Mouse (Mus musculus) activated CD4-positive, CD25-positive, alpha-beta regulatory T cell, adult 4 months (primary cell): ENCODE data around the gene Cep170b. TPM values are rescaled to one million over a fixed set of nuclear protein-coding genes. Genes with fewer than 3 reads are reported as not detected.

Experiments used
- ATAC-seq: one replicate; pipeline ENCODE4 v1.8.0; 2017
- polyA plus RNA-seq, 2 experiments: library from polyadenylated mRNA; unstranded; fragments of 100-300 nt; shearing (Covaris generic); gene quantifications; one replicate each; pipeline ENCODE4 v1.2.1; 2017

Cep170b gene
- 1 to 10 TPM; 2.3 to 2.5 TPM for polyA plus RNA-seq

DNA sequence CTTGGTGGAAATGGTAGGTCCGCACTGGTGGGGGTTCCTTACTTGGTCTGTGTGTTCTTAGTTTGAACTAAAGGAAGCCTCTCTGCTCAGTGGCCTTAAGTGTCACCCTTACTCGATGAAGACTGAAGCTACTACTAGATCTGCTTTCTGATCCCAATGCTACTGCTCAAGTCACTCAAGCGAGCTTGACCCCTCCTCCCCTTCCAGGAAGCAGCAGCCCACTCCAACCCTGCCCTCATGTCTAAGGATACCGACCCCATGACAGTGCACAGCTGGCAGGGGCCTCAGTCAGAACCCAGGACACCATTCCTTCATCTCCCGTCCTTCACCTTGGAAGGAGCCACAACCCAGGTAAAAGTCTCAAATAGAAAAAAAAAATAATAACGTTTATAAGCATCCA lies at the start of gene Cep170b:
Gene Cep170b, plus strand, starts transcription at position 240 of the 400 bp plus-strand sequence.
- ATAC-seq = no peak

DNA sequence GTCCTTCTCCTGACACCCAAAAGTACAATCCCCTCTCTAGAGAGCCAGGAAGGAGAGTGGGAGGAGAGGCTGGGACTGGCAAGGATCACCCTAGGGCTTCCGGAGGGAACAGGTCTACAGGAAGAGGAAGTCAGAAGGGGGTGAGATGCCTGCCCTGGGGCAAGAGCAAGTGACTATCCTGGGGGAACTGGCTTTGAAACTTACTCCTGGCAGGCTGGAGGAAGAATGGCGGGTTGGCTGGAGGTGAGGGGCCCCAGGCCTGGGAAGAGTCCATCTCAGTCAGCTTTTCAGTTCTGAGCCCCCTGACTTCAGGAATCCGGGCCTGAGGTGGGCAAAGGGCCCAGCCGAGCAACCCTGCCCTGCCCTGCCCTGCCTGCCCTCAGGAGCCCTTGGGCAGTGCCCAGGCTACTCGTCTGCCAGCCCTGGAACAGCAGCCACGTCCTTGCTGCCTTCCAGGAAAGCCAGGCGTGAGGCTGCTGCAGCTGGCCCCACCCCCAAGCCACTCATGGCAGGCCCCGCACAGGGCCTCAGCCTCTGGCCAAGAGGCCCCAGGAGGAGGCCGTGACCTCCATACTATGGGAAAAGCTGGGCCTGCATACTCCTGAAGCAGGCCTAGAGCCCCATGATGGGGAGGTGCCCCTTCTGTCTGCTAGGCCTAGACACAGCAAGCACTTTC lies 49.4 kb upstream of the Cep170b start:
- no peak for ATAC-seq

DNA sequence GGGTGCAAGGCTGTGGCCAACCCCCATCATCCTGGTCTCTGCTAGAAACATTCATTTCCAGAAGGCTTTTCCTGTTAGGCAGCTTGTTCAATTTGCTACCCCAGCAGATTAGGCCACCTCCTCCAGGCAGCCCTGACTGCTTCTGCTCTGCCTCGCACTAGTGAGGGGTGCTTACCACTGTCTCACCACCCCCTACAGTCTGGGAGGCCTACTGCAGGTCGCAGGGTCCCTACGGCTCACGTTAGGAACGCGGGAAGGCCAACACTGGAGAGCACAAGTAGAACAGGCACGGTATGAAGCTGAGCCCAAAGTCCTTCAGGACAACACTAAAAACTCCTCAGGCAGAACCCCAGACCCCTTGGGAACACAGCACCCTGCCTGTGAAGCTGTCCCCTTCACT lies 48.4 kb upstream of the Cep170b start:
- no peak for ATAC-seq

DNA sequence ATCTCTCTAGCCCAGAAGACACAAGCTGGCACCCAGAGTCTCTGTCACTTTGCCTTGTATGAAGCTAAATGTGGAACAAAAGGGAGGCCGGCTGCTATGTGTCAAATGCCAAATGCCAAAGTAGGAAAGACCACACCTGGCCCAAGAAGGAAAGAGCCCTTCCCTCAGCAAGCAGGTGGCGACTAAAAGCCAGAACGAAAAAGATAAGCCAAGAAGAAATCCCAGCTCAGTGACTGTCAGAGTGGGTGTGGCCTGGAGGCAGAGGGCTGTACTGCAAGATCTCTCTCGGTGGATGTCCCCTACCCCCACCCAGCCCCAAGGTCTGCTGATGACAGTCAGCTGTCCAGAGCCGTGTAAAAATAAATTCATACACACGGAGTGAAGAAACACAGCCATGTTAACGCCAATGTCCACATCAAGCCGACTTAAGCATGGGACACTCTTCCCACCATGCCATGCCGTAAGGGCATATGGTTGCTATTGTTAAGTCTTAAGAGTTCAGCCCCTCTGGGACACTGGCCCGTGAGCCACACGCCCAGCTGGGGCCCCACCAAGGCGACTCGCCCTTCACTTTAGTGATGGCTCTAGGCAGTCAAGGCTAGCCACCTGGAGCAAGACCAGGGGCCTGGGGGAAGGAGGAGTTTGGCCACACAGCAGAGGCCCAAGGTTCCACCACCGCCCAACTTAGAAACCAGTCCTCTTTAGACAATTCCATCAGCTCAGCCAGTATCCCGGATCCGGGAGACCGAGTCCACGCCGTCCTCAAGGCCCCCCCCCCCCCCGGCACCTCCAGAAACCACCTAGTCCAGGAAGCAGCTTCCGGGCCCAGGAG lies 47.3 kb upstream of the Cep170b start:
- ATAC-seq = no peak

DNA sequence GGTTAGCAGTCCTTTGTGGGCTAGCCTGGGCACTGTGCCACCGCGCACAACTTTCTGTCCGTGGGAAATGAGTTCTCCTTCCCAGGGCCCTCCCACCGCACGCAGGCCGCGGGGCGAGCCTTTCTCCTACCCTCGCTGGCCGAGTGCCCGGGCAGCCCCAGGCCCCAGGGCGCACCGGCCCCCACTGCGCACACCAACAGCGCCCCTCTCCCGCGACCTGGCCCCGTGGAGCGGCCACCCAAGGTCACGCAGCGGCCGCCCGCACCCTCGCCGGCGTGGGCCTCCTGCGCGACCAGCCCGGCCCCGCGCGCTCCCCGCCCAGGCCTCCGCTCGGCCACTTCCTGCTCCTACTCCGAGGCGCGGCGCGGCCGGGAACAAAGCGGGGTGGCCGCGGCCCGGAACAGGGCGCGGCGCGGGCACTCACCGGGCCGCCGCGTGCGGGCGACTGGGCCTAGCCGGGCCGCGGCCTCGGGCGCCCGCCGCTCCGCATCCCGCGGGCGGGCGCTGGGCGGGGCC lies 46.6 kb upstream of the Cep170b start:
- peak; percentile 26 for ATAC-seq

DNA sequence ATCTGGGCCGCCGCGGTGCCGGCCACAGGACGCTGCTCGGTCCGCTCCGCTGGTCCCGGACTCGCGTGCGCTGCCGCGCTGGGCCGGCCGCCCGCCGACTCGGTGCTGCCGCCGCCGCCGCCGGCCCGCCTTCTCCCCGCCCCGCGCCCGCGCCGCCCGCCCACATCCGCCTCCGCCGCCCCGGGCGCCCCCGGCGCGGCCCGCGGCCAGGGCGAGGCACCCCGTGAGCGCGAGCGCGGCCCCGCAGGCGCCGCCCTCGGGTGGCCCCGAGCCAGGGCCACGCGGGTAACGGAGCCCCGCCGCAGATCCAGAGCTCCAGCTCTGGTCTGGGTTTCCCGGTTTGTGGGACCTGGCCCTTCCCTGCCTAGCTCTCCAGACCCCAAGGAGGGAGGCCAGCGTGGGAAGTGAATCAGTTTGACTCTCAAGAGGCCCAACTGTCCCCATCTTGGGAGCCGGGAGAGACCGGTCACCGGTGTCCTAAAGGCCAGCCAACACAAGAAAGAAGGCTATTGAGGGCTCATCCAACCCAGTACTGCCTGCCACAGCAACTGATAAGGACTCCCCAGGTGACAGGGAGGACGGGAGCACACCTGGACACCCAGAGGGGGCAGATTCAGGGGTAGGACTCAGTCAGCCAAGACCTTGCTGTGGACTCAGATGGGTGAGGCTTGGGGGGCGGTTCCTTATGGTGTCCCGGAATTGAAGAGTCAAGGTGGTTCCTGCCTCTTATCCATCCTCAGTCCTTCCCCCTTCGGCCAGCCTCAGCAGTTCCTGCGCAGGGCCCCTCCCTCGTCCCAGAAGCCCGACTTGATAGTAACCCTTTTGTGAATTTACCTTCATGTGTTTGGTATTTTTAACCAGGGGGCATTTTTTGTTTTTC lies 45.9 kb upstream of the Cep170b start, which contains the start of gene Akt1:
Gene Akt1, minus strand, starts transcription at position 753 of the 880 bp plus-strand sequence.
- peak; percentile 41 for ATAC-seq

DNA sequence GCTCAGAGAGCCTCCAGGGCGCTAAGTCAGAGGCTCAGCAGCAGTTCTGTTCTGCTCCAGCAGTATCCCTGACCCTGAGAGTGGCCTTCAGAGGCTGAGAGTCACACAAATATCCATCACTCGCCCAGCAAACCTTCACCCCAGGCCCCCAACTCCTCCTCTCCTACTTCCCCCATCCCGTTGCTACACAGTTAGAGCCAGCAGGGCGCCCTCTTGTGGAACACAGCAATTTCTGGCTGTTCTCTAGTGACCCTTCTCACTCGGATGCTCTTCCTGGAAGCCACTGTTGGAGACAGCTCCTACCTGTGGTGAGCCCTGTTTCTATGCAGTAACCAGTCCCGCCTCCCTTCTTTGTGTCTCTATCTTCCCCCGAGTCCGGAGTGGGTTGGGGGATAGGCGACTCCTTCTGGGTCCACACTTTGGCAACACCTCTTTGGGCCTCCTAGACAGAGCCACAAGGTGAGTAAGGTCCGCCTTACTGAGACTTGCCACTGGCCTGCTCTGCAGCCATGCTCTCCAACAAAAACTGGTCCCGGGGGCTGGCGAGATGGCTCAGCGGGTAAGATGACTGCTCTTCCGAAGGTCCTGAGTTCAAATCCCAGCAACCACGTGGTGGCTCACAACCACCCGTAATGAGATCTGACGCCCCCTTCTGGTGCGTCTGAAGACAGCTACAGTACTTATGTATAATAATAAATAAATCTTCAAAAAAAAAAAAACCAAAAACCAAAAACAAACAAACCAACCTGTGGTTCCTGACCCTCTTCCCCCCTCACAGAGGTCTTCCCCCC lies 44.8 kb upstream of the Cep170b start:
- ATAC-seq = peak; percentile 70

DNA sequence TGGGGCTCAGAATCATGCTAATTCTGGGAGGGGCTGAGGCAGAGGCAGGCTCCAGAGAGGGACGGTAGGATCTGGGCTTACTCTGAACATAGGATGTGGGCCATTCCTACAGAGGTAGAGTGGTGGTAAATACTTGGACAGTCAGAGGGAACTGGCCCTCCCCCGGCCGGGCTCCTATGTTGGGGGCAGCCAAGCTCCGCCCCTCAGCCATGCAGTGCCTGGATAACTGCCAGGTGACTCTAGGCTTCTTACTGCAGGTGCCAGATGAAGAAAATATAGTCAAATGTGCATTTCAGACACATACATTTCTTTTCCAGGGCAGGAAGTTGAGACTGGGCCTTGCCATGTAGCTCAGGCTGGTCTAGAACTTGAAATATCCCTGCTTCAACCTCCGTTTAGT lies 43.2 kb upstream of the Cep170b start:
- ATAC-seq = no peak

DNA sequence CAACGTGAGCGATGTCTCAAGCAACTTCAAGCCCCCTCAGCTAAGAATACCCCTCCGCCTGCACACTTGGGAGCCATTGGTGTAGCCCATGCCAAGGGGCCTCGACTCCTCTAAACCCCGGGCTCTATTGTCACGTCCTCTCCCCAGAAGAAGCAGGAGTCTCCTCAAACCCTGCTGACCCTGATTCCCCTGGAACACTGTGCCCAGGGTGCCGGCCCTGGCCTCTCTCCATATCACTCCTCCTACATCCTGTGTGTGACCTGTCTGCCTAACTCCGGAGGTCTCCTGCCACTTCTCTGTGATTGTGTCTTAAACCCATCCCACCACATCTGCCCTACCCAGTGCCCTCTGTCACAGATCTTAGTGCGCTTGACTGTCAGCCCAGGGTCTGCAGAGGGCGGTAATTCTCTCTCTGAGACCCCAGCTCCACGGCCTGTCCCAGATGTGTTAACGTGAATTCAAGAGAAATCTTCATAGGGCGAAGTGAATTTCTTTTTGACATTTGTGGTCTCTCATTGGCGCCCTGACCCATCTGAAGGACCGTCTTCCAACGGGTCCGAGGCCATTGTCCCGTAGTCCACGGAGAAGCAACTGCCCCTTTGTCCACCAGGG lies 42.2 kb upstream of the Cep170b start:
- ATAC-seq = no peak

DNA sequence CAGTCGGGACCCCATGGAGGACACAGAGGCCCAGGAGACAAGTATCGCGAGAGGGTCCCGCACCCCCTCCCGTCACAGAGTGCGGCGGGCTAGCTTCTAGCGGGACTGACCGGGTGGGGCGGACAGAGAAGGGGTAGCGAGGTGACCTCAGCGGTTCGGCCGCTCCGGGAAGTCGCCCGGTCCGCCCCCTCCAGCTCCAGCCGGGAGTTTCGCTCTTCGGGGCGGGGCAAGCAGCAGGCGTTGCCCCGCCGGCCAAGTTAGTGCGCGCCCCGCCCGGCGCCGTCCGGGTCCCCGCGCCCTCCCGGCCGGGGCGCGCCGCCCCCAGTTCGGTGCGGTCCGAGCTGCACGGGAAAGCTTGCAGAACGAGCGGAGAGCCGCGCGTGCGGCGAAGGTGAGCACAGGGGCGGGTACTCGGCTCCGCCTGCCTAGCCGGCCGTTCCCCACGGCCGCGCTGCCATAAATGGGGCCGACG lies 41.7 kb upstream of the Cep170b start, which contains the start of gene Zbtb42:
Gene Zbtb42, plus strand, starts transcription at position 274 of the 472 bp plus-strand sequence.
- no peak for ATAC-seq

DNA sequence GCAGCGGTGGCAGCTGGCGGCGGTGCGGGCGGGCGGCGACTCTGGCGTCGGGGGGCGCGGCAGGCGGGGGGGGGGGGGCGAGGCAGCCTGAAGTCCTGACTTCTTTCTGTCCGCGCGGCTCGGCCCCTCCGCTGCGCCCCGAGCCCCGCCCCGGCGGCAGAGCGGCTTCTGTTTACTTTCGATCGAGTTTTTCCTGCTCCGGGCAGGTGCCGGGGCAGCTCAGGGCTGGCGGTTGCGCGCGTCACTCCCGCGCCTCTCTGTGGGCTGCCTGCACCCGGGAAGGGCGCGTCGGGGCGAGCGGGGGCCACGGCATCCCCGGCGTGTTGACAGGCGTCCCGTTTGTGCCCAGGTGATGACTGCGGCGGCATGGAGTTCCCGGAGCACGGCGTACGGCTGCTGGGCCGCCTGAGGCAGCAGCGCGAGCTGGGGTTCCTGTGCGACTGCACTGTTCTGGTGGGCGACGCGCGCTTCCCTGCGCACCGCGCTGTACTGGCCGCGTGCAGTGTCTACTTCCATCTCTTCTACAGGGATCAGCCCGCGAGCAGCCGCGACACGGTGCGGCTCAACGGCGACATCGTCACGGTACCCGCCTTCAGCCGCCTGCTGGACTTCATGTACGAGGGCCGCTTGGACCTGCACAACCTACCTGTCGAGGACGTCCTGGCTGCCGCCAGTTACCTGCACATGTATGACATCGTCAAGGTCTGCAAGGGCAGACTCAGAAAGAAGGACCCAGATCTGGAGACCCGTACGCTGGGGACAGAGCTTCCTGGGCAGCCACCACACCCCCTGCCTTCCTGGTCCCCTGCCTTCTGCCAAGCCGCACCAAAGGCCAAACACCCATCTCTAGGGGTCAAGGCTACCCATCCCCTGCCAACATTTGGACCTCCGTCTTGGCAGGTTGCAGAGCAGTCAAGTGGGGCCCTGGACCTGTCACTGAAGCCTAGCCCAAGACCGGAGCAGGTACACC lies 40.9 kb upstream of the Cep170b start:
- peak; percentile 45 for ATAC-seq

DNA sequence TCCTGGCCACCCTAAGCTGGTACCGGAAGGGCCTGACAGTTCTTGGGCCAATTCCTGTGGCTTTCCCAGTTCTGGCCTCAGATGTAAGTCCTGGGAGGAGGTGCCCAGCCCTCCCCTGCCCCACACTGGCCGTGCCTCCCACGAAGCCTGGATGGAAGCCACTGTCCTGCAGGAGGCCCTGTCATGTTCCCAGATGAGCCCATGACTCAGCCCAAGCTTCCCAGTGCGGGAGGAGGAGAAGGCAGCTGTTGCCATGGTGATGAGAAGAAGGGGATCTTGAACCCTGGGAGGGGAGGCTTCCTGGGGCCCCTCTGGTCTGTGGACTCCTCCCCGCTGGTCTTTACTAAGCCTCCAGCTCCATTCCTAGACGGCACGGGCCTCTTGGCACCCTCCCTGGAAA lies 36.9 kb upstream of the Cep170b start:
- no peak for ATAC-seq

DNA sequence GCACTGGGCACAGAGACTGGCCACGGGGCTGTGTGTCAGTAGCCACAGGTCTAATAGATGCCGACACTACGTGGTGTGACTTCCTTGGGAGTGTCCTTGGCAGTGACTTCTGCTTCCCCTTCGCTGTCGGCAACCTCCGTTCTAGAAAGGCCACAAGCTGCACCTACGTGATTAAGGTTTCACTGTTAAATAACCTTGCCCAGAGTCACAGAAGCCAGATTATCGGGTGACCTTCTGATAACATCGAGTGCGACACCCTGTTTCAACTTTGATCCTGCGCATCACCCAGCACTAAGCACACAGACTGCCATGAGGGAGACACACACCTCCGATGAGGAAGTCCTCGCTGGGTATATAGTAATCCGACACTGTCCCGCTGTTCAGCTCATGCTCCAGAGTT lies 31.8 kb upstream of the Cep170b start:
- peak; percentile 17 for ATAC-seq

DNA sequence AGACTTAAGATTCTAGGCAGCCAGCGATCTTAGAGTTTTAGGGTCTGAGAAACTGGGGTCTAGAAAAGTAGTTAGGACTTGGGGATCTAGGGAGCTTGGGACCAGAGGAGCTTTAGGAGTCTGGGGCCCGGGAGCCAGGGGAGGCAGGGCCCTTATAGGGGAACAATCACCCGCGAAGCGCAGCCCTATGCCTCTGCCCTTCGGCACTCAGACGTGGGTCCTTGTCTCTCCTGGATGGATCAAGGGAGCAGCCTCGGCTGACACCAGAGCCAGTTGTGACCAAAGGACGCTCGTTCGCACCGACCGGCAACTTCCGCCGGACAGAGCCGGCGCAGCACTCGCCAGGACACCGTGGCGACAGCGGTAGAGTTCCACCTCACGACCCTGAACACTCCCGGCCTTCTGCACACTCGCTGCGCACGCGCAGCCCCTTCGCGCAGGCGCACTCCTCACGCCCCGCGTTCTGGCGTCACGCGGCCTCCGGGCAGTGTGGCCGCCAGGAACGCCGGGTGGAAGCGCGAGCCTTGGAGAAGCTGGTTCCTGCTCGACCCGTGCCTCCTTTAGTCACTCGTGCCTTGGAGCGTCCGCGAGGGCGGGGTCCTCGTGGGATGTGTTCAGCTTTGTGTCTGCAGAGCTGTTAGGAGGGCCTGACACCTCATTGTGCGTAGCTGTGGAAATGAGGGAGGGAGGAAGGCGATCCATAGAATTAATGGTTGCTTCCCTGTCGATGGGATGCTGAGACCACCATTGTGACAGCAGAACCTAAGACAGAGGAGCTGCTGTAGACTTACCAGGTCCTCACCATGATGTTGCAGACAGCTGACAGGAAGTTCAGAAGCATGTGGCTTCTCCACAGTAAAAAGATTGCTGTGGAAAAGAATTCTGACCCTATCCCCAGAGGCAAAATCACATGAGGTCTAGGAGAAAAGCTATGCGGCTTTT lies 26.8 kb upstream of the Cep170b start:
- ATAC-seq = peak; percentile 76

DNA sequence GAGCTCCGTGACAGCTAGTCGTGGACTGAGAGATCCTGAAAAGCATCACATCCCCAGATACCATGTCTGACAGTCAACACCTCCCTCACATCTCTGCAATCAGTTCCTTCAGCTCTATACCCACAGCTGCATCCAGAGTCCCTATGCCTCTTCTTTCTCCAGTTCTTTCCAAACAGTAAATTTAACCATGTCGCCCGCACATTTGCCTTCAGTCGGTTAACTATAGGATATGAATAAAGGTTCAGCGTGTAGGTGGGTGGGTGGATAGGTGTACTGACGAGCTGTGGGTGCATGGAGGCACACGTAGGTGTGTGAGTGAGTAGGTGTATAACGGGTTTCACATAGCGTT lies 26.2 kb upstream of the Cep170b start:
- ATAC-seq = peak; percentile 26

DNA sequence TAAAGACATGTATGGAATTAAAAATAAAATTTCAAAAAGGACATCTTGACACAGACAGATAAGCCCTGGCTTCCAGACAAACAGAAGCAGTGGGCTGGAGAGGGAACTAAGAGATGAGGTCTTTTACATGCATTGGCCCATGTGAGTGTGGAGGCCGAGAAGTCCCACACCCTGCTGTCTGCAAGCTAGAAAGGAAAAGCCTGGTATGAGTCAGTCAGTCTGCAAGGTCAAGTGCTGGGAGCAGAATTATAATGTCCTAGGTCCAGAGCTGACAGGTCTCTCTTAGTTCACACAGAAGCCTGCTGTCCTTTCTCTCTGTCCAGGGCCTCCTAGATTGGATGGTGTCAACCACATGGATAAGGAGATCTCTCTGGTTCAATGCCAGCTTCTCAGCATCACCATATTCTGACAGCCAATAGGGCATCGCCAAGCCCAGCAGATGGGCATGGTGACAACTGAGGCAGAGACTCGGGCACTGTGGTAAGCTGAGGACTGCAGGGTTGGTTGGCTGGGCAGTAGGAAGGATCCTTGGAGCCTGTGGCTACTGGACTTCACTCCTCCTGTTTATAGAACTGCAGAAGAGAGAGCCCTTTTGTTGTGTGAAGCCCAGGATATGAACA lies 23.3 kb upstream of the Cep170b start:
- ATAC-seq = no peak

DNA sequence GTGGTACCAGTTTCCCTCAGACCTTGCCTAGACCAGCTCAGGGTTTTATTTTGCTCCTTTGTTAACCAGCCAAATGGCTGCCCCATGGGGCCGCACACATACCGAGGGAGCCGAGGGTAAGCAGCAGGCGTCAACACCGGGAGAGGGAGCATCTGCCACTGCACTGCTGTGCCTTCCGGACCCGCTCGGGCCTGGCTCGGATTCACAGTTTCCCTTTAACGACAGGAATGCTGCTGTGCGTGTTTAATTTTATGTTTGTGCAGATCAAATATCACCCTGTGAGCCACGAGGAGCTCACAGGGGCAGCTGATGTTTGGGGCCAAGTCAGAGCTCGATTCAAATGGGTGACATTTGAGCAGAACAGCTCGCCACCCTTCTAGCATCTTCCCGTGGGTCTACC lies 19.7 kb upstream of the Cep170b start:
- no peak for ATAC-seq
